Comparison of ENCODE assay signal across 9 mouse cellular contexts in the genomic region with DNA sequence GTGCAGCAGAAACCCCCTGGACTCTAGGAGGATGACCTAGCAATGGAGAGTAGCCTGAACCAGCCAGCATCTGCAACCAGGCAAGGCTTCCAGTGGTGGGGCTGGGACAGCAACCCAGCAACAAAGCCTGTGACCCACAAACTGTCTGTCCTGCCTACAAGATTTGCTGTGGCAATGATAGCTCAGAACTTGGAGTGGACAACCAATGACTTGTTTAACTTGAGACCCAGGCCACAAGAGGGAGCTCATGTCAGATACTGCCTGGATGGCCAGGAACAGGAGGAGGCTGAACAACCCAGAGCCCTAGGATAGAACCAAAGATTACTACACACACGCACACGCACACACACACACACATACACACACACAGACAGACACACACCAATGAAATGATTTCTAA. TPM values are rescaled to one million over a fixed set of nuclear protein-coding genes. Genes with fewer than 3 reads are reported as not detected.
A peak's percentile ranks its signal among the peaks of the same experiment; 100 is the strongest.
DNase-seq lines count a peak whose midpoint lies in the region; ATAC-seq and TF ChIP-seq lines count a peak whose summit lies in the region.
"Had no signal": no experiment of that assay in that cellular context is flagged by ENCODE, and none has a peak within 500 bp of the region (broad histone marks: within the 10 kb centered on the region; RNA-seq: fewer than 3 reads in every experiment).

No protein-coding gene starts in this region.

- no peak overlapping the region for H3K9ac ChIP-seq in liver, postnatal 0 days (replicated peaks)
- no peak overlapping the region for H3K9ac ChIP-seq in stomach, postnatal 0 days (ENCODE audit: low read length)
- H3K9ac ChIP-seq: limb, embryonic 15.5 days had no signal

- no peaks in the 10 kb centered on the region for H3K27me3 ChIP-seq in liver, postnatal 0 days (ENCODE audit: insufficient read depth, low read length)
- H3K27me3 ChIP-seq in stomach, postnatal 0 days (ENCODE audit: control insufficient read depth, insufficient read depth, low read length): no peaks in the 10 kb centered on the region
- H3K27me3 ChIP-seq: limb, embryonic 15.5 days had no signal

- TF ChIP-seq EP300 in liver, postnatal 0 days (IDR thresholded peaks at IDR 0.05; ENCODE audit: low read depth): no peak
- TF ChIP-seq EP300 in stomach, postnatal 0 days (optimal IDR thresholded peaks at IDR 0.05): no peak

- TF ChIP-seq CTCF in liver, postnatal 0 days (IDR thresholded peaks at IDR 0.05; ENCODE audit: low read depth): peak; percentile 58
- TF ChIP-seq CTCF in stomach, postnatal 0 days (IDR thresholded peaks at IDR 0.05; ENCODE audit: low read depth): peak; percentile 65

- peak; percentile 76 for DNase-seq in CD4-positive, CD25-positive, alpha-beta regulatory T cell, adult 2 months (ENCODE audit: low read depth, low spot score)
- peak; percentile 27 for DNase-seq in liver, postnatal 0 days
- DNase-seq in liver: no peak
- DNase-seq in cerebellum, postnatal 10 days: peak; percentile 62 to 65
- DNase-seq in kidney, postnatal 14 days: peak; percentile 47
- peak; percentile 31 for DNase-seq in stomach, postnatal 0 days (ENCODE audit: low spot score)
- DNase-seq in ovary, postnatal 36 days (ENCODE audit: low spot score): no peak

- WGBS in liver, postnatal 0 days (ENCODE audit: insufficient replicate concordance): 58% methylated on average over 2 of the region's 2 CpGs
- WGBS in stomach, postnatal 0 days: 75% methylated on average over 2 of the region's 2 CpGs

- no peak for ATAC-seq in CD4-positive, CD25-positive, alpha-beta regulatory T cell, adult 4 months
- ATAC-seq in liver, postnatal 0 days: no peak
- ATAC-seq in stomach, postnatal 0 days (ENCODE audit: low FRiP score, low TSS enrichment): no peak

- H3K4me1 ChIP-seq in liver, postnatal 0 days (ENCODE audit: insufficient read depth): no peaks in the 10 kb centered on the region
- no peaks in the 10 kb centered on the region for H3K4me1 ChIP-seq in stomach, postnatal 0 days (replicated peaks; ENCODE audit: control insufficient read depth, insufficient read depth)
- H3K4me1 ChIP-seq: limb, embryonic 15.5 days had no signal

- H3K4me3 ChIP-seq in liver, postnatal 0 days (ENCODE audit: low read depth, low read length): no peak overlapping the region
- H3K4me3 ChIP-seq in stomach, postnatal 0 days (ENCODE audit: low read depth, low read length): no peak overlapping the region
- H3K4me3 ChIP-seq: limb, embryonic 15.5 days had no signal

- no peaks in the 10 kb centered on the region for H3K36me3 ChIP-seq in liver, postnatal 0 days (replicated peaks; ENCODE audit: insufficient read depth, low read length)
- no peaks in the 10 kb centered on the region for H3K36me3 ChIP-seq in stomach, postnatal 0 days (ENCODE audit: control insufficient read depth, insufficient read depth, low read length)
- H3K36me3 ChIP-seq: limb, embryonic 15.5 days had no signal

- no peak overlapping the region for H3K4me2 ChIP-seq in liver, postnatal 0 days (ENCODE audit: low read depth, low read length)
- no peak overlapping the region for H3K4me2 ChIP-seq in stomach, postnatal 0 days (replicated peaks; ENCODE audit: low read depth)
- H3K4me2 ChIP-seq: limb, embryonic 15.5 days had no signal

- no peak overlapping the region for H3K27ac ChIP-seq in liver, postnatal 0 days (ENCODE audit: low read depth)
- H3K27ac ChIP-seq in stomach, postnatal 0 days (replicated peaks): no peak overlapping the region
- H3K27ac ChIP-seq: limb, embryonic 15.5 days had no signal

- H3K9me3 ChIP-seq in liver, postnatal 0 days (ENCODE audit: low read length): no peaks in the 10 kb centered on the region
- H3K9me3 ChIP-seq in stomach, postnatal 0 days (ENCODE audit: control insufficient read depth, low read length): no peaks in the 10 kb centered on the region
- H3K9me3 ChIP-seq: limb, embryonic 15.5 days had no signal

RNA-seq across cellular contexts. Expression of gene Olfr1358, which starts 23.7 kb away (rescaled TPM):
- polyA plus RNA-seq in CD4-positive, CD25-positive, alpha-beta regulatory T cell, adult 4 months (2017; shearing (Covaris generic)): not detected
- polyA plus RNA-seq in liver, postnatal 0 days (2015; fragmentation: Nextera tagmentation; extraction: Ambion mirVana): 0.09 TPM in 1 of 2 replicates, not detected in the other
- not detected in 2 replicates for polyA plus RNA-seq in stomach, postnatal 0 days (2015; fragmentation: Nextera tagmentation; extraction: Ambion mirVana)
- polyA plus RNA-seq: limb, embryonic 15.5 days had no signal

RNA-seq across cellular contexts. Expression of gene Ilvbl, which starts 33.2 kb away (rescaled TPM):
- polyA plus RNA-seq in CD4-positive, CD25-positive, alpha-beta regulatory T cell, adult 4 months (2017; shearing (Covaris generic)): 100 to 1,000 TPM in 1 of 2 experiments, 10 to 100 TPM in 1; 64.8 to 130 TPM
- polyA plus RNA-seq in liver, postnatal 0 days (2015; fragmentation: Nextera tagmentation; extraction: Ambion mirVana): 37.1 and 39.1 TPM in 2 replicates
- 60.6 and 62.3 TPM in 2 replicates for polyA plus RNA-seq in stomach, postnatal 0 days (2015; fragmentation: Nextera tagmentation; extraction: Ambion mirVana)

RNA-seq across cellular contexts. Expression of gene Syde1, which starts 50.8 kb away (rescaled TPM):
- 1 to 10 TPM; 1.9 to 2.7 TPM for polyA plus RNA-seq in CD4-positive, CD25-positive, alpha-beta regulatory T cell, adult 4 months (2017; shearing (Covaris generic))
- 1.5 TPM in 2 replicates for polyA plus RNA-seq in liver, postnatal 0 days (2015; fragmentation: Nextera tagmentation; extraction: Ambion mirVana)
- 5.8 and 7.2 TPM in 2 replicates for polyA plus RNA-seq in stomach, postnatal 0 days (2015; fragmentation: Nextera tagmentation; extraction: Ambion mirVana)

Comparison
In these comparisons a context has a peak if more than half of its experiments do, and no peak if none do; other contexts are left out.
1. DNase-seq: peak in CD4-positive, CD25-positive, alpha-beta regulatory T cell, adult 2 months (single experiment), liver, postnatal 0 days (single experiment), cerebellum, postnatal 10 days (2 of 2), kidney, postnatal 14 days (single experiment) and stomach, postnatal 0 days (single experiment); none in liver (single experiment) and ovary, postnatal 36 days (single experiment).